Mouse (Mus musculus) liver, embryonic 14.5 days (tissue): Measurements from ENCODE around the gene Hgd.

ENCODE experiments used
- CTCF ChIP-seq: IDR thresholded peaks from 2 replicates; pipeline ENCODE4 v1.5.1; 2016; ENCODE audit warnings: antibody characterized with exemption, low read depth, control low read depth
- EP300 ChIP-seq: IDR thresholded peaks from 2 replicates; pipeline ENCODE4 v1.6.1; 2016; ENCODE audit warnings: antibody characterized with exemption, low read depth

GRCm38 (mm10) chr16:37645799-37646198, 65.8 kb downstream of the Hgd start:
- TF ChIP-seq CTCF = no peak
- TF ChIP-seq EP300 = no peak
